Mouse (Mus musculus): Measurements from ENCODE around the gene Nme2. TPM values are rescaled to one million over a fixed set of nuclear protein-coding genes. Genes with fewer than 3 reads are reported as not detected.

The Nme2 gene
- polyA plus RNA-seq, 1 experiment from 2014 or later: 300 TPM

DNA sequence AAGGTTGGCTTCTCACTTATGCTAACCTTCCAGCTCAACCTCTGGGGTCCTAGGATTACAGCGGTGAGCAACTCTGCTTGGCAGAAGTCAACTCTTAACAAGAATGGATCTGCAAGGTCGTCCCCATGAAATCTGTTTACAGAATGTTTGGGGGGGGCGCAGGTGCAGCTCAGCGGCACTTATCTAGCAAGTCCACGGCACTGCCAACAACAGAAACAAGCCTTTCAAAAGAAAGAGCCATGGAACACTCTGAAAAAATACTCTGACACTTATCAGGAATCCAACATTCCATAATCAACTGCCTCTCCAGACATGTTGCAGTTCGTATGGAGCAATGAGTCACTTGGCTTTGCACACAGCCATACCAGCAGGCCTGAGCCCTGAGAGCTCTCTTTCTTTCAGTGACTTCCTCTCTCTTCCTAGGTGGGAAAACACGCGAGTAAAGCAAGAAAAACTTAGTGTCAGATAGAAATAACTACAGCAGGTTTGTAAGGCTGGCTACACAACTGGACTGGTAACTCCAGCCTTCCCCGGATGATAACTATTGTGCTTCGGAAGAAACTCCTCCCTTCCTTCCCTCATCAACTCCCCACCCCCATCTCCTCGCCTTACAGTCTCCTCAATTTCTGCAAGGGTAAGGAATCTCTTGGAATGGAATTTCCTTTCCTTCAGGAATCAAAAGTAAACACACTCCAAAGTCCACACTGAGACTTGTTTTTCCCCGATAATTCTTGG, 32.4 kb upstream of the Nme2 start:
- no peak overlapping the region for H3K4me3 ChIP-seq (ENCODE audit: low read length)
- no peak overlapping the region for H3K9ac ChIP-seq (ENCODE audit: low read depth, low read length)
- H3K4me2 ChIP-seq (ENCODE audit: low read depth, low read length): no peak overlapping the region
- peak; percentile 64 for ATAC-seq
- H3K27me3 ChIP-seq (replicated peaks; ENCODE audit: control insufficient read depth, insufficient read depth, low read length): no peaks in the 10 kb centered on the region
- H3K9me3 ChIP-seq (ENCODE audit: control insufficient read depth, low read length): no peaks in the 10 kb centered on the region
- H3K36me3 ChIP-seq (ENCODE audit: control insufficient read depth, insufficient read depth, low read length): no peaks in the 10 kb centered on the region
- H3K27ac ChIP-seq (ENCODE audit: low read length): peak overlapping the region; percentile 72
- peaks cover 19% of the 10 kb centered on the region for H3K4me1 ChIP-seq (ENCODE audit: control insufficient read depth, insufficient read depth, low read length)
- WGBS: 44% methylated on average over 12 of the region's 12 CpGs

DNA sequence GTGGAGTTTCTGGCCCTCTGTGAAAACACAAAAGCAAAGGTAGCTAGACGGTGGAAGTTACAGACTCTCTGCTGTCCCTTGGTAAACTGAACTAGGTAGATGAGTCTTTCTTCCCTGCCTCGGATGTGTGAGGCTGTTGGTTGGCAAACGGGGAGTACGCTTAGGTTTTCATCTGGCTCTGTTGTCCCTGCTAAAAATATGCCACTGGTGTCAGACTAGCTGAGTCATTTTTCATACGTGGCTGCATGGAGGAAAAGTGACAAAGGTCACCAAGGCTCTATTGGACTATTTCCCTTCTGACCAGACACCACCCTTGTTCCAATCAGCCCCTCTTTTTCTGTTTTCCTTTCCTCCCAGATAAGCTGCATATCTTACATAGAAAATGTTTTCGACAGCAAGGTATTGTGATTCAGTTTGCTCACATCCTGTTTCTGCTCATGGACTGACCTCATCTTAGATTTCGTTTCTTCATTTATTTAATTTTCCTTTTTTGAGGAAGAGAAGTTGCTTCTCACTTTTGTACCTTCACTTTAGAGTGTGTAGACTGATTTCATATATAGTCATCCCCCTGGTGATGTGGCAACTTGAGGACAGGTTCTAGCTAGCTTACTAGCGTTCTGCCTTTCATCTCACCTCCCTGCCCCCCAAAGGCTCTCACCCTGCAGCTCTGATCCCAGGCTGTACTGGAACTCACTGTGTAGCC, 31.7 kb upstream of the Nme2 start:
- no peak overlapping the region for H3K9ac ChIP-seq (ENCODE audit: low read depth, low read length)
- ATAC-seq: peak; percentile 55
- no peaks in the 10 kb centered on the region for H3K9me3 ChIP-seq (ENCODE audit: control insufficient read depth, low read length)
- H3K4me1 ChIP-seq (ENCODE audit: control insufficient read depth, insufficient read depth, low read length): peaks cover 19% of the 10 kb centered on the region
- H3K4me2 ChIP-seq (ENCODE audit: low read depth, low read length): no peak overlapping the region
- WGBS: 59% methylated on average over 8 of the region's 8 CpGs
- H3K27me3 ChIP-seq (replicated peaks; ENCODE audit: control insufficient read depth, insufficient read depth, low read length): no peaks in the 10 kb centered on the region
- no peak overlapping the region for H3K4me3 ChIP-seq (ENCODE audit: low read length)
- no peaks in the 10 kb centered on the region for H3K36me3 ChIP-seq (ENCODE audit: control insufficient read depth, insufficient read depth, low read length)
- H3K27ac ChIP-seq (ENCODE audit: low read length): peak overlapping the region; percentile 81

- Histone ChIP-seq H3K9me3 (ENCODE audit: control insufficient read depth, low read length) (no peaks in the 10 kb centered on the region), H3K27me3 (replicated peaks; ENCODE audit: control insufficient read depth, insufficient read depth, low read length) (no peaks in the 10 kb centered on the region), H3K4me2 (ENCODE audit: low read depth, low read length) (no peak overlapping the region), H3K27ac (ENCODE audit: low read length) (peak overlapping the region; percentile 81), H3K9ac (ENCODE audit: low read depth, low read length) (no peak overlapping the region), H3K4me3 (ENCODE audit: low read length) (no peak overlapping the region), H3K36me3 (ENCODE audit: control insufficient read depth, insufficient read depth, low read length) (no peaks in the 10 kb centered on the region), H3K4me1 (ENCODE audit: control insufficient read depth, insufficient read depth, low read length) (peaks cover 19% of the 10 kb centered on the region)
- 83% methylated on average over 4 of the region's 4 CpGs for WGBS
- ATAC-seq: no peak
Measured at GRCm38 (mm10) chr11:93987026-93987425, 31.0 kb upstream of the Nme2 start.

GRCm38 (mm10) chr11:93986298-93986697, 30.2 kb upstream of the Nme2 start:
- no peak overlapping the region for H3K4me3 ChIP-seq (ENCODE audit: low read length)
- H3K9me3 ChIP-seq (ENCODE audit: control insufficient read depth, low read length): no peaks in the 10 kb centered on the region
- H3K9ac ChIP-seq (ENCODE audit: low read depth, low read length): no peak overlapping the region
- peaks cover 19% of the 10 kb centered on the region for H3K4me1 ChIP-seq (ENCODE audit: control insufficient read depth, insufficient read depth, low read length)
- H3K4me2 ChIP-seq (ENCODE audit: low read depth, low read length): no peak overlapping the region
- no peak overlapping the region for H3K27ac ChIP-seq (ENCODE audit: low read length)
- no peak for ATAC-seq
- no peaks in the 10 kb centered on the region for H3K27me3 ChIP-seq (replicated peaks; ENCODE audit: control insufficient read depth, insufficient read depth, low read length)
- no peaks in the 10 kb centered on the region for H3K36me3 ChIP-seq (ENCODE audit: control insufficient read depth, insufficient read depth, low read length)

GRCm38 (mm10) chr11:93985265-93985664, 29.2 kb upstream of the Nme2 start:
- Histone ChIP-seq H3K36me3 (ENCODE audit: control insufficient read depth, insufficient read depth, low read length) (no peaks in the 10 kb centered on the region), H3K27me3 (replicated peaks; ENCODE audit: control insufficient read depth, insufficient read depth, low read length) (no peaks in the 10 kb centered on the region), H3K9ac (ENCODE audit: low read depth, low read length) (no peak overlapping the region), H3K4me2 (ENCODE audit: low read depth, low read length) (no peak overlapping the region), H3K27ac (ENCODE audit: low read length) (no peak overlapping the region), H3K4me3 (ENCODE audit: low read length) (no peak overlapping the region), H3K9me3 (ENCODE audit: control insufficient read depth, low read length) (no peaks in the 10 kb centered on the region), H3K4me1 (ENCODE audit: control insufficient read depth, insufficient read depth, low read length) (peaks cover 19% of the 10 kb centered on the region)
- WGBS: 83% methylated on average over 5 of the region's 5 CpGs
- ATAC-seq: no peak

GRCm38 (mm10) chr11:93984619-93985018, 28.6 kb upstream of the Nme2 start:
- Histone ChIP-seq H3K9me3 (ENCODE audit: control insufficient read depth, low read length) (no peaks in the 10 kb centered on the region), H3K27ac (ENCODE audit: low read length) (no peak overlapping the region), H3K9ac (ENCODE audit: low read depth, low read length) (no peak overlapping the region), H3K27me3 (replicated peaks; ENCODE audit: control insufficient read depth, insufficient read depth, low read length) (no peaks in the 10 kb centered on the region), H3K4me3 (ENCODE audit: low read length) (no peak overlapping the region), H3K36me3 (ENCODE audit: control insufficient read depth, insufficient read depth, low read length) (no peaks in the 10 kb centered on the region), H3K4me2 (ENCODE audit: low read depth, low read length) (no peak overlapping the region), H3K4me1 (ENCODE audit: control insufficient read depth, insufficient read depth, low read length) (peaks cover 19% of the 10 kb centered on the region)
- ATAC-seq: no peak
- WGBS: 91% methylated on average over 3 of the region's 3 CpGs

GRCm38 (mm10) chr11:93979502-93980049, 23.5 kb upstream of the Nme2 start:
- Histone ChIP-seq H3K9ac (ENCODE audit: low read depth, low read length) (no peak overlapping the region), H3K36me3 (ENCODE audit: control insufficient read depth, insufficient read depth, low read length) (no peaks in the 10 kb centered on the region), H3K4me3 (ENCODE audit: low read length) (no peak overlapping the region), H3K4me1 (ENCODE audit: control insufficient read depth, insufficient read depth, low read length) (no peaks in the 10 kb centered on the region), H3K9me3 (ENCODE audit: control insufficient read depth, low read length) (no peaks in the 10 kb centered on the region), H3K27ac (ENCODE audit: low read length) (no peak overlapping the region), H3K4me2 (ENCODE audit: low read depth, low read length) (no peak overlapping the region), H3K27me3 (replicated peaks; ENCODE audit: control insufficient read depth, insufficient read depth, low read length) (no peaks in the 10 kb centered on the region)
- no peak for ATAC-seq
- WGBS: 25% methylated on average over 6 of the region's 6 CpGs

DNA sequence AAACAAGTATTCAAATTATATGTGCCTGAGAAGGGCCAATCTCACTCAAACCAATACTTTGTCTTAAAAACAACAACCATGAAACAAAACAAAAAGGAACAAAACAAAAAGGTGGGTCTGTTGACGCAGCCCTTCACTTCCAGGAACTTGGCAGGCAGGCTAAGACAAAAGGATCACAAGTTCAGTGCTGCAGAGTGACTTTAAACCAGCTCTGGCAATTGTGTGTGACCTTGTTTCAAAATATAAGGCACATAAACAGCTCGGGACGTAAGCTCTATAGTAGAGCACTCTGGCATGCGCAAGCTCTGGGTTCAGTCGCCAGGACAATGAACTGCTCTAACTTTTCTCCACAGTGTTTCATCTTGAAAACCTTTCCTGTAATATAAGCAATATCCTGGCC, 16.9 kb upstream of the Nme2 start:
- ATAC-seq: no peak
- peaks cover 3% of the 10 kb centered on the region for H3K4me1 ChIP-seq (ENCODE audit: control insufficient read depth, insufficient read depth, low read length)
- 88% methylated on average over 5 of the region's 5 CpGs for WGBS
- no peak overlapping the region for H3K9ac ChIP-seq (ENCODE audit: low read depth, low read length)
- H3K4me2 ChIP-seq (ENCODE audit: low read depth, low read length): no peak overlapping the region
- no peaks in the 10 kb centered on the region for H3K36me3 ChIP-seq (ENCODE audit: control insufficient read depth, insufficient read depth, low read length)
- H3K27me3 ChIP-seq (replicated peaks; ENCODE audit: control insufficient read depth, insufficient read depth, low read length): no peaks in the 10 kb centered on the region
- no peak overlapping the region for H3K27ac ChIP-seq (ENCODE audit: low read length)
- H3K4me3 ChIP-seq (ENCODE audit: low read length): no peak overlapping the region
- H3K9me3 ChIP-seq (ENCODE audit: control insufficient read depth, low read length): no peaks in the 10 kb centered on the region

DNA sequence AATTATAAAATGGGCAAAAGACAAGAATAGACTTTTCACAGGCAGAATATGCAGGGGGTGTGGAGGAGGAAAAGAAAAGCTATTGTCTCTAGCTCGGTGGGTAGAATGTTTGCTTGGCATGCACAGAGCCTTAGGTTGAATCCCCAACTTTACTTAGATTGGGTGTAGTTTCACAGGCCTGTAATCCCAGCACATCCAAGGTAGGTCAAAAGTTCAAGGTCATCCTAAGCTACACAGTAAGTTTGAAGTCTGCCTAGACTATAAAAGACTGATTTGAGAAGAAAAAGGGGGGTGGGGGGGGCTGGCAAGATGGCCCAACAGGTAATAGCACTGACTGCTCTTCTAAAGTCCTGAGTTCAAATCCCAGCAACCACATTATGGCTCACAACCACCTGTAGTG, 13.7 kb upstream of the Nme2 start:
- Histone ChIP-seq H3K9me3 (ENCODE audit: control insufficient read depth, low read length) (no peaks in the 10 kb centered on the region), H3K4me1 (ENCODE audit: control insufficient read depth, insufficient read depth, low read length) (peaks cover 3% of the 10 kb centered on the region), H3K36me3 (ENCODE audit: control insufficient read depth, insufficient read depth, low read length) (peaks cover 6% of the 10 kb centered on the region; the same call in 1 of the 2 replicates), H3K9ac (ENCODE audit: low read depth, low read length) (no peak overlapping the region), H3K4me3 (ENCODE audit: low read length) (no peak overlapping the region), H3K27ac (ENCODE audit: low read length) (no peak overlapping the region), H3K27me3 (replicated peaks; ENCODE audit: control insufficient read depth, insufficient read depth, low read length) (no peaks in the 10 kb centered on the region), H3K4me2 (ENCODE audit: low read depth, low read length) (no peak overlapping the region)
- no peak for ATAC-seq
- 56% methylated on average over 1 of the region's 1 CpGs for WGBS
